Mouse (Mus musculus) small intestine, adult 2 months (tissue): ENCODE results near the gene Bok. TPM values are rescaled to one million over a fixed set of nuclear protein-coding genes. Genes with fewer than 3 reads are reported as not detected.
"Not testable (repeated sequence)": the region's sequence is repeated elsewhere in the genome, so short reads cannot be mapped to it uniquely, and the experiment has no call there.

ENCODE experiments used
- H3K27ac ChIP-seq: fragments of 200-500 bp; 2 replicates; pipeline ENCODE4 v1.5.1; 2012; ENCODE audit warnings: low read depth, low read length, control low read depth, inconsistent platforms; ENCODE audit not compliant: insufficient read depth
- H3K27me3 ChIP-seq: fragments of 200-500 bp; 2 replicates; pipeline ENCODE4 v1.6.1; 2012; ENCODE audit warnings: mild to moderate bottlenecking, moderate library complexity, low read length, inconsistent platforms; ENCODE audit not compliant: control insufficient read depth, insufficient read depth
- H3K36me3 ChIP-seq: fragments of 200-500 bp; 2 replicates; pipeline ENCODE4 v1.6.1; 2012; ENCODE audit warnings: mild to moderate bottlenecking, low read length, control low read depth, inconsistent platforms; ENCODE audit not compliant: control insufficient read depth, insufficient read depth
- H3K4me1 ChIP-seq: fragments of 200-500 bp; 2 replicates; pipeline ENCODE4 v1.6.1; 2012; ENCODE audit warnings: low read length, inconsistent platforms, mixed read lengths; ENCODE audit not compliant: control insufficient read depth, insufficient read depth, insufficient read length
- H3K4me3 ChIP-seq: fragments of 200-500 bp; 2 replicates; pipeline ENCODE4 v1.5.1; 2012; ENCODE audit warnings: low read depth, mild to moderate bottlenecking, control low read depth, inconsistent platforms, low read length, moderate library complexity
- CTCF ChIP-seq: fragments of 200-500 bp; IDR thresholded peaks from 2 replicates; pipeline ENCODE4 v1.5.1; 2012; ENCODE audit warnings: low read depth, mild to moderate bottlenecking, control low read depth, inconsistent platforms, low read length, moderate library complexity, mixed read lengths; ENCODE audit not compliant: insufficient replicate concordance, insufficient read length; ENCODE audit errors: extremely low read depth
- POLR2A ChIP-seq: fragments of 200-500 bp; IDR thresholded peaks from 2 replicates; pipeline ENCODE4 v1.6.1; 2012; ENCODE audit warnings: low read depth, mild to moderate bottlenecking, control low read depth, inconsistent platforms, low read length, moderate library complexity
- WGBS: fragments of 180-500 bp; shearing (Covaris S2); methylation state at CpG from one replicate; pipeline ENCODE4 v1.1.7; 2018; 5-methylcytosine and 5-hydroxymethylcytosine counted together
- polyA plus RNA-seq: library from polyadenylated mRNA; depleted of rRNA; stranded (reverse); fragments of >200 nt; gene quantifications from 2 replicates; pipeline ENCODE4 v1.2.3, GENCODE M21; 2012

Gene Bok
- polyA plus RNA-seq, 1 experiment = 106 TPM

- Histone ChIP-seq H3K36me3 (no peaks in the 10 kb centered on the region), H3K27ac (peak overlapping the region; percentile 95), H3K4me1 (peaks cover 9% of the 10 kb centered on the region; the same call in 1 of the 2 replicates), H3K27me3 (no peaks in the 10 kb centered on the region), H3K4me3 (no peak overlapping the region)
- TF ChIP-seq POLR2A = no peak
- no peak for TF ChIP-seq CTCF
- WGBS = 47% methylated on average over 7 of the region's 7 CpGs
Observed at GRCm38 (mm10) chr1:93656325-93657024, 29.0 kb upstream of the Bok start.

- no peaks in the 10 kb centered on the region for H3K36me3 ChIP-seq
- H3K27ac ChIP-seq = peak overlapping the region; percentile 95
- 28% methylated on average over 5 of the region's 5 CpGs for WGBS
- no peak overlapping the region for H3K4me3 ChIP-seq
- H3K27me3 ChIP-seq = no peaks in the 10 kb centered on the region
- H3K4me1 ChIP-seq = peaks cover 9% of the 10 kb centered on the region; the same call in 1 of the 2 replicates
- TF ChIP-seq CTCF = no peak
- no peak for TF ChIP-seq POLR2A
Observed at GRCm38 (mm10) chr1:93657025-93657360, 28.5 kb upstream of the Bok start.

GRCm38 (mm10) chr1:93658559-93658958 lies 26.9 kb upstream of the Bok start, which contains the start of gene Stk25:
Gene Stk25, minus strand, starts transcription at chr1:93658659.
- H3K27me3 ChIP-seq, H3K4me1 ChIP-seq, H3K4me3 ChIP-seq, H3K36me3 ChIP-seq: not testable (repeated sequence)
- H3K27ac ChIP-seq = peak within 1 kb of the TSS; percentile 31

GRCm38 (mm10) chr1:93667760-93668400 lies 17.6 kb upstream of the Bok start:
- Histone ChIP-seq H3K27me3 (no peaks in the 10 kb centered on the region), H3K4me1 (peaks cover 5% of the 10 kb centered on the region; the same call in 1 of the 2 replicates), H3K36me3 (no peaks in the 10 kb centered on the region), H3K4me3 (no peak overlapping the region), H3K27ac (no peak overlapping the region)
- WGBS = 45% methylated on average over 13 of the region's 13 CpGs
- TF ChIP-seq POLR2A (no peak), CTCF (no peak)

GRCm38 (mm10) chr1:93668791-93669548 lies 16.5 kb upstream of the Bok start:
- TF ChIP-seq CTCF (peak; percentile 65; the same call in 1 of the 2 replicates), POLR2A (no peak)
- no peaks in the 10 kb centered on the region for H3K27me3 ChIP-seq
- H3K36me3 ChIP-seq = no peaks in the 10 kb centered on the region
- H3K4me1 ChIP-seq = peaks cover 5% of the 10 kb centered on the region; the same call in 1 of the 2 replicates
- WGBS = 10% methylated on average over 17 of the region's 17 CpGs
- H3K4me3 ChIP-seq = peak overlapping the region; percentile 61
- H3K27ac ChIP-seq = peak overlapping the region; percentile 32; the same call in 1 of the 2 replicates

GRCm38 (mm10) chr1:93669941-93670340 lies 15.5 kb upstream of the Bok start:
- Histone ChIP-seq H3K27ac (no peak overlapping the region), H3K36me3 (no peaks in the 10 kb centered on the region), H3K4me3 (no peak overlapping the region), H3K27me3 (no peaks in the 10 kb centered on the region), H3K4me1 (peaks cover 5% of the 10 kb centered on the region; the same call in 1 of the 2 replicates)
- TF ChIP-seq POLR2A = no peak
- TF ChIP-seq CTCF = no peak

GRCm38 (mm10) chr1:93672682-93673081 lies 12.8 kb upstream of the Bok start:
- WGBS = 91% methylated on average over 5 of the region's 5 CpGs
- Histone ChIP-seq H3K27me3 (no peaks in the 10 kb centered on the region), H3K27ac (no peak overlapping the region), H3K4me1 (peaks cover 5% of the 10 kb centered on the region; the same call in 1 of the 2 replicates), H3K4me3 (no peak overlapping the region), H3K36me3 (no peaks in the 10 kb centered on the region)
- TF ChIP-seq POLR2A = no peak
- no peak for TF ChIP-seq CTCF
